Mouse (Mus musculus): Measurements from ENCODE around the gene Abcb10.

DNA sequence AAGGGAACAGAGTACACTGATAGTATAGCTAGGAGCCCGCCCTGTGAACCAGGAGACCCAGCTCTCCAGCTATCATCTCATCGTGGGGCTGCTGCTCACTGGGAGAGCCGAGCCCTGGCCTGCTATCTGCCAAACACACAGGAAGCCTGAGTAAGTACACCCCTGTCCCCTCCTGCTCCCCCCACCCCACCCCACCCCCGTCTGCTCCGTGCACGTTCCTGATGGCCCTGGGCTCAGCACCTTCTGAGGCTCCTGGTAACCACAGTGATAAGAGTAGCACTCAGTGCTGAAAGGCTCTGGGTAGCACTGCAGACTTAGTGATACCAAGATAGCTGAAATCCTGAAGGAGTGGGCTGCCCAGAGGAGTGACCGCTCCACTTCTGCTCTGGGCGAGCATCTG, 4.0 kb downstream of the Abcb10 start:
- no peak for TF ChIP-seq CTCF (IDR thresholded peaks at IDR 0.05; ENCODE audit: control insufficient read depth, insufficient read depth, insufficient replicate concordance, low read depth, low read length)
- TF ChIP-seq POLR2A (IDR thresholded peaks at IDR 0.05; ENCODE audit: control insufficient read depth, low read depth, low read length): no peak
